Mouse (Mus musculus) right cerebral cortex, postnatal 36 days (tissue): ENCODE measurements around the gene Relch.
"Not testable (repeated sequence)": the region's sequence is repeated elsewhere in the genome, so short reads cannot be mapped to it uniquely, and the experiment has no call there.

Experiments
- DNase-seq, 2 experiments: peaks; one replicate each; pipeline ENCODE4 v3.0.0; 2022; ENCODE audit warnings: low spot score in 2 of 2, mixed read lengths in 1 of 2

Gene Relch

DNA sequence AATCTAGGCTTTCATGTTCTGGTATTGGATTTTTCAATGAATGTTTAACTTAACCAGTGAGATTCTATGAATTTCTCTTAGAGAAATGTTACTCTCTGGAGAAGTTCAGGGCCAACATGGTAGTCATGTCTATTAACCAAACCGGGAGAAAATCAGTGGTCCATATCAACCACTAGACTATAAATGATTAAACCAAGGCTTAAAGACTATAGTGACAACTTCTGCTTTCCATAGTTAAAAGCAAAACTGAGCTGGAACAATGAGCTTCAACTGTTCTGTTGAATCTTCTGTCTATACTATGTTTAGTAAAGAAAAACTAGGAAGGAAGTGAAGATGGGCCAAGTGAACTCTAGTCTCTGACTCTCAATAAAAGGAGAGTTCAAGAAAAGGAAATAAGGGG is 82.8 kb downstream of the Relch start:
- no peak for DNase-seq

DNA sequence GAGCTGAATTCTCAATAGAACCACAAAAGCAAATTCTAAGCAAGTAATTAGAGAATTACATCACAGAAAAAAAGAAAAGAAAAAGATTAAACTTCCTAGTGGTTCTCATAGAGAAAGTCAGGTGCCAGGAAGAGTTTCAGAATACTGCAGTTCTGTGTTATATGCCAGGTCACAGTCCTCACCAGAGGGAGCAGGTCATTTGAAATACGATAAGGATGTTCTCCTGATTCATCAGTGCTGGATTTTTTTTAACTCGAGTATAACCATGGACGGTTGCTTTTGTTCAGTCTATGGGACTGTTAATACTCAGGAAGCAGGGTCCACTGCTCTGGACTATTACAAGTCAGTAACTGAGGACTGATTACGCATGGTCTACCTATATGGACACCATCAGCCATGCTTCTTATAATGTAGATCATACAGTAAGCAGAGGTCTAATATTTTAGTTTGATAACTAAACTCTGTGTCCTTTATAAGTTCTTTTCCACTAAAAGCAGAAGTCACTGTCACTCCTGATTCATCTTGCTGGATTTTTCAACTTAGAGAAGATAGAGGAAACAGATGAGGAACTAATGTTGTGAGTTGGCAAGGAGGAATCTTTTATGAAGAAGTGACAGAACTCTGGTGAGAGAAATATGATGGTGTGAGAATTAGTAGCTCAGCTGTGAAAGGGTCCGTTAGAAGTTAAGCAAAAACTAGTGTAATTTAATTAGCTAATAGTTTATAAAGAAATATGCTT is 83.4 kb downstream of the Relch start:
- DNase-seq: no peak

DNA sequence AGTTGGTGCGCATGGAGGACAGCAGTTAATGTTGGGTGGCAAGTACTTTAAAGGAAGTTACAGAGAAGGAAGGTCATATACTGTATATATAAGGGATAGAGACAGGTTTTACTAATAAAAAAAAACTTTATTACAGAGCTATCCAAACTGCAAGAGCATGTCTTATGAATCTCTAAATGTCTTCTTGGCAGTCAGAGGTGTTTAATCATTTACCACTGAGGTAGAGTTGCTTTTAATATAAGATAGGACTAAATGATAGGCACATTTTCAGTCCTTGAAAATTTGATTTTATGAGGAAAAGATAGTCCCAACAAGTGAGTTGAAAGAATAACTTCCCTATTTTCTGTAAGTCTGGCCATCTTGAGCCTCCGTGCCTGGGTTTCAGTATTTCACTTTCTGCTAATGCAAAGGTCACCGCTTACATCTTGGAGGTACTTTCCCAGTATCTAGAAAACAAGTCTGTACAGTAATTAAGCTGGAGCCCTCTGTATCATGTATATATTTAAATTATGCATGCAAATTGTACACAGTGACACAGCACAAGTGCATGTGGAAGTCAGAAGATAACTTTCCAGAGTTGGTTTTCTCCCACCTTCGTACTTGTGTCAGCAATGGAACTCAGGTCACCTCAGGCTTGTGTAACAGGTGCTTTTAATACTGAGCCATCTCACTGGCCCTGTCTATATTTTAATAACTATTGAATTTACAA is 84.6 kb downstream of the Relch start:
- no peak for DNase-seq

DNA sequence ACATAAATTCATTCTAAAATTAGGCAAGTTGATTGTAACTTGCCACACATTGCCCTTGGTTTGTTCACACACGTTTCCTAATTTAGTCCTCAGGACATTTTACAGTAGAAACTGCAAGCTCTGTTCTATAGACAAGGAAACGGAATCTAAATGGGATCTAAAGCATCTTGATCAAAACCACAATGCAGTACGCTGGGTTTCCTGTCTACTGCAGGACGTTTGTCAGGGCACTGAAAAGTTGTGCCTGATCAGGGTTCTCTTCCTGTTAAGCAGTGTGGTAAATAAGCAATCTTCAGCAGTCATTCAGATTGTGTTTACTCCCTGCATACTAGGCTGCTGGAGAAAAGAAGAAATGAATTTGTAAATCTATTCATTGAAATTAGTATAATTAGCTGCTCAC is 88.5 kb downstream of the Relch start:
- DNase-seq: no peak

DNA sequence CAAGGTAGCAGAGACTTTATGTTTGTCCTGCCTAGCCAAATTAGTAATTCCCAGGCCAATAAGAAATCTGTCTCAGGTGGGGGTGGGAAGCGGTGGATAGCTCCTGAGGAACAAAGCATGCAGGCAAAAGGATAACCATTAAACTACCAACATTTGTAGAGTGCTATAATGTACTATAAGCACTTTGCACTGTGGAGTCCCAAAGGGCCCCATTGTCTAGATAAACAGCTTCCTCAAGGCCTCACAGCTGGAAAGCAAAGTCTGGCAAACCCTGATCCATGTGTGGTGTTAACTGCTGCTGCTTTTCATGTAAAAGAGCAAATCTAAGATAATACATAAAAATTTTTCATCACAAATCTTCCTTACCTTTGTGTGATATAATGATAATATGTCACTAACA is 89.3 kb downstream of the Relch start:
- no peak for DNase-seq

DNA sequence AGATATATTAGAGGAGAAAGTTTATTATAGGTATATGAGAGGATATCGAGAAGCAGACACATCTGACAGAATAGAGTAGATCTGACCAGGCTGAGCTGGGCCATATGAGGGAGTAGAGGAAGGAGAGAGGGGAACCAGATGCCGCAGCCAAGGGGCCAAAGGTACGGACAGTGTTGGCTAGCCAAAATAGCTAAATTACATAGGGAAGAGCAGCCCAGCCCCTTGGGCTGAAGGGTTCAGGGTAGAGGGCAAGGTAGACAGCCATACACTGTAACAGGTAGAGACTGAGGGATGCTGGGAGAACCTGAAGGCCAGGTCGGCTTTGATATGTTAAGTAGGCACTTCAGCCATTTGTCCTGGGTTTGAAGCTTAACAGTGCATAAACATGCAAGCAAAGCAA is 95.1 kb downstream of the Relch start:
- DNase-seq: no peak

DNA sequence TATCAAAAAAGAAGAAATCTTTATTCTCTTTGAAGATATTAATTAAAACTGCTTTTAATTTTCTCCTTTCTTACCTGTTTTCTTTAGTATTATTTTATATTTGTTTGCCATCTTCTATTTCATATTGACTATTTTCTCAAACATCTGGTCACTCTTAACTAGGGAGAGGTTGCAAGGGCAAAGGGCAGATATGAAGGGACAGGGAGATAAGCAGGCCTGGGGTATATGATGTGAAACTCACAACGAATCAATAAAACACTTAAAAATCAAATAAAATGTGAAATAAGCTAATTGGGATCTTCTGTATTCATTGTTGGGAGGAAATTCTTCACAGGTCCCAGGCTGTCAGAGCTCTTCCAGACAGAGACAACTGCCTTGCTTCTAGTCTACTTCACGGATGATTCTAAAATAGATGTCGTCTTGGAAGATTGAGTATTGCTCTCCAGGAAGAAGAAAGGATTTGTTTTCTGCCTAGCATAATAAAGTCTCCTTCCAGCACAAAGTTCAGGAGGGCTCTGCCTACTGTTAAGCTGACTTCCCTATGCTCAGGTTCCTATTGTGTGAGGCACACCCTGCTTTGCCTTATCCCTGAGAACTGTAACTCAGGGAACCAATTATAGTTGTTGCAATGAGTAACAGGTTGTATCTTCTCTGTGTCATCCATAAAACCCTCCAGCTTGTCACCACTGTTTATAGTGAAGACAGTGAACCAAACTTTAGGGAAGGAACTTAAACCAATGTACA is 95.9 kb downstream of the Relch start:
- no peak for DNase-seq

DNA sequence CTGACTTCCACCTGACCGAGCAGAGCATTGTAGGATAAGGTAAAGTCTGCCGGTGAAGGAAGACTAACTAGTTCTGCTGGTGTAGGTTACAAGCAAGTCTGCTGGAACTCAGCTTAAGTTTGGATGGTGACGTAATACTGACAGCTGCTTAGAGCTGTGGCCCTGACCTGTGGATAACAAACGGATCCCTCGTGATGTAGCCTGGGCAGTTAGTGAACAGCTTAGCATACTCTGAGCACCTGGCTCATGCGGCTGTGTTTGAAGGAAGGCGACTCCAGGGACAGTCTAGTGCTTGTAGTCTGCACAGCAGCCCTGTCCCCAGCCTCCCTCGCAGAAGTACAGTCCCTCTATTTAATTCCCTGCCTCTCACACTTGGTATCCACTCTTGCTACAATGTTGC is 101.9 kb downstream of the Relch start:
- DNase-seq: no peak

DNA sequence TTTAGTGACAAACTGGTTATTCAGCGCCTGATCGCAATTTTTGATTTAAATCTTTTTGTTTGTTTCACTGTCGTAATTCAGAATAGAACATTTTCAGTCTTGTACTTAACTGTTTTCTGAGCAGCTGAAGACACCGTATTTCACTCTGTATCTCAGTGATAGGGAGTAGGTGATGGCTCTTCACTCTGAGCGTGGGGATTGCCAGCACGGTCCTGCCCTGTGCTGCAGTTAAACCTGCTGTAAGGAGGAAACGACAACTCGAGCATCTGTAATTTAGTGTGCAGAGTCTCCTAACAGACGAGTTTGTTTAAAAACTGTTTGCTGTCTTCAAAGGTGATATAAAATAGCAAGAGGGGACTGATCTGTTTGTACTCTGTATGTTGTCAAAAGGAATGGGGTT is 102.4 kb downstream of the Relch start:
- DNase-seq: not testable (repeated sequence)

DNA sequence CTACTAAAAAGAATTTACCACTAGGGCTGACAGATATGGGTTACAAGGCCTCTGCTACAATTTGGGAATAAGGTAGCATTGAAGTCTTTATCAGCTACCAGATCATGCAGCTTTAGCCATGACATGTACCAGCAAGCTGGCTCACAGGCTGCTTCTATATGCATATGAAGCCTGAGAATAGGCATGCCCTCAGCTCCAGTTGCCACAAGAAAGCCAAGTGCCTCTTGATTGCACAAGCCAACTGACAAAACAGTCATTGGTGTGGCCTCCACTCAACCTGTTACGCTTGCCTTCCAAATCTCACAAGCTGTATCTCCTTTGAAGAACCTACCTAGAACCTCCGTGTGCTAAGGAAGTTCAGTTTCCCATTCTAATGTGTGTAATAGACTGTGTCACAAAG is 104.7 kb downstream of the Relch start:
- DNase-seq: no peak

DNA sequence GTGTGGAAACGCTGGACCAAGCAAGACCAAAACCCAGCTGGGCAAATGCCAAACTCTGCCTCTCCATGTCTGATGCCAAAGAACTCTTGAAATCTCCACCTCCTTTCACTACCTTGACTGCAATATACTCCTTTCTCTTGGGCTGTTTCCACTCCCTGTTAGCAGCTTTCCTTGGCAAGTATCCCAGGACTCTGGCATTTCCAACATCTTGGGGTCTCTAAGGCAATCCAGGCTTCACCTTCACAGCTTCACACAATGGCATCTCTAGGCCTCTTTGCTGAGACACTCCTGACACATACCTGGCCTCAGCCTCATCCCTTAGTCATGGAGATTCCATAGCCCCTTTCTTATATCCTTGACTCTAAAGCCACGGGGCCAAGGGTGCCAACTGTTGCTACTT is 107.0 kb downstream of the Relch start:
- DNase-seq: no peak

DNA sequence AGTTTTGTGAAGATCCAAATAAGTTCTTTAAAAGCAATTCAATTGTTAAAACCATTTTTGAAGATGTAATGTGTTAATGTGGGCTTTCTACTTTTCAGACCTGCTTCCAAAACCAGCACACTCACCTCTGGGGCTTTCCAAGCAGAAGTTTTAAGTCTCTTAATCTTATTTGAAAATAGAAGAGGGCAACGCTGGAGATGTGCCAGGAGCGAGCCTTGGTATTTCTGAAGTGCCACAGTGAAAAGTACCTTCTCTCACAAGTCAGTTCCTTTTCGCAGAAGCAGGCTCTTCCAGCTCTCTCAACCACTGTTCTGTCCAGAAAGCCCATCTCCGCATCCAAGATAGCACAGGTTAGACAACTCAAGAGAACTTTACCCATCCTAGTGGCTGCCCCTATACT is 112.8 kb downstream of the Relch start:
- DNase-seq: no peak

DNA sequence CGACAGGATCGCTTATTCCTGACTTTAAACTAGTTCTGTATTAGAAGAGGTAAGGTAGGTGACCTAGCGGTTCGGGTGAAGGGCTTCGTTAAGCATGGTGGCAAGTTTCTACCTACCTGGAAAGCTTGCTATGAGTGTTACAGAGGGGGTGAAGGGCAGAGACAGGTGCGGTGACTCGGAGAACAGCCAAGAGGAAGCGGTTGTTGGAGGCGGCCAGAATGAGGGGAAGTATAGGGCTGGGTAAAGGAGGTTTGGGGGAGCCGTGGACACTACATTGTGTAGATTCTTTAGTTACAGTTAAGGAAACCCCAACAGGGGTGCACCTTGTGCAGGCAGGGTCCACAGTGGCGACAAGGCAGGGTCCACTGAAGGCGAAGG is 116.4 kb downstream of the Relch start:
- DNase-seq: no peak

DNA sequence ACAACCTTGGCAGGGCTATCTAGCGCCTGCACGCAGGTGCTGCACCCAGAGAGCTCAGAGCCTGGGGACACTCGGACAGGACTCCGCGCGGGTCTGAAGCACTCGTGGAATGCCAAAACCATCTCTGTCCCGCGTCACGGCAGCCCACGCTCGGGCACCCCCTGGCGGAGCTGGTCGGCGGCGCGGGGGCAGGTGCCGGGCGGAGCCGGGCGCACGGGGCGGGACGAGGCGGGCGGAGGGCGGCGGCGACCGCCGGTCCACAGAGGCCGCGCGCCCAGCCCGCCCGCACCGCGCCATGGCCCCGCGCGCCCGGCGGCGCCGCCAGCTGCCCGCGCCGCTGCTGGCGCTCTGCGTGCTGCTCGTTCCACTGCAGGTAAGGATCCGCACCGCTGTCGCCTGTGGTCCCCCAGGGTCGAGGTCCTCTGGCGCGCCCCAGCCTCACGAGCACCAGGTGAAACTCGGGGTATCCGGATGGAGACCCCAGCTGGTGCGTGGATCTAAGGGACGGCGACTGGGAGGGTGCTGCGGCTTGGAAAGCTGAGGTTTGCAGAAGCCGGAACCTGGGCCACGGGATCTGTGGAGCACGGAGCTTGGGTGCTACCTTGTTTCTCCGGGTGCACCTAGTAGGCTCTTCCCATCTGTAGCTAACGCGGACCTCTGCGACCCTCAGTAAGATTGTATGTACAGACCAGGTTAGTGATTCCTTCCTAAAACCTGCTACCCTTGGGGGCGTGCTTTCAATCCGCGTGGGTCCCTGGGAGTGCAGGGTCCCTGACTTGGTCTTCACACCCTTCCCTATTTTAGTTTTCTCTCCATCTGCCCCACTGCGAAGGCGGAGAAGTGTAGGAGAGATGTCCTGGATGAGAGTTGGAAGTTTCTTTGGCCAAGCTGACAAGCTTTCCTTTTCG is 117.0 kb downstream of the Relch start, which contains the start of gene Tnfrsf11a:
Tnfrsf11a (plus strand) TSS at position 262 of the 908 bp plus-strand sequence.
- DNase-seq: peak; percentile 9 to 29

DNA sequence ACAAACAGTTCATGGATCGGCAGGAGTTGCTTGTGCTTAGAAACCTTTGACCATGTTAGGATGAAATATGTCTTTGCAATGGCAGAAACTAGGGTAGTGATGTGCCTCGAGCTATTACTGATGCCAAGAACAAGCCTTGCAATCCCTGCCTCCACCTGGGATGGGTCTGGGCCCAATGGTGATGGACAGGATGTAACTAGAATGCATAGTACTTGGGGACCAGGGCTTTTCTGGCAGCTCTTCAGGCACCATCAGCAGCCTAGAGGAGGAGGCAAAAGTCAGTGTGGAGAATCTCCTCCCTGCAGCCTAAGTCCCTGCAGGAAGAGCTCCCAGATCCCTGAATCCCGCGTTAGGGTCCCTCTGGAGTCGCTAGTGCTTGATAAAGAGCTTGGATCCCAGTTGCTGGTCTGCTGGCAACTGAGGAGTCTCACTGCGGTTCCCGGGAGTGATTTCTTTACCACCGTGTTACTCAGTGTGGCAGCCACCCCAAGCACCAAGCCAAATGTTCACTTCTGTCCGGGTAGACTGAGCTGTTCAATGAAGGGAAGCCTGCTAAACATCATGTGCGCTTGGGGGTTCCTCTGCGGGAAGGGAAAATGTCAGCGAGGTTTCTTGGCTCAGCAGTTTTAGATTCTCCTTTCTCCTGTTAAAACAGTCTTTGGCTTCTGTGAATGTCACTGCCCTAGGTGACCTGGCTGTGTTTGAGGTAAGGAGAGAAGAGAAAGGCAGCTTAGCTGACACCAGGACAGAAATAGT is 117.9 kb downstream of the Relch start:
- DNase-seq: no peak

DNA sequence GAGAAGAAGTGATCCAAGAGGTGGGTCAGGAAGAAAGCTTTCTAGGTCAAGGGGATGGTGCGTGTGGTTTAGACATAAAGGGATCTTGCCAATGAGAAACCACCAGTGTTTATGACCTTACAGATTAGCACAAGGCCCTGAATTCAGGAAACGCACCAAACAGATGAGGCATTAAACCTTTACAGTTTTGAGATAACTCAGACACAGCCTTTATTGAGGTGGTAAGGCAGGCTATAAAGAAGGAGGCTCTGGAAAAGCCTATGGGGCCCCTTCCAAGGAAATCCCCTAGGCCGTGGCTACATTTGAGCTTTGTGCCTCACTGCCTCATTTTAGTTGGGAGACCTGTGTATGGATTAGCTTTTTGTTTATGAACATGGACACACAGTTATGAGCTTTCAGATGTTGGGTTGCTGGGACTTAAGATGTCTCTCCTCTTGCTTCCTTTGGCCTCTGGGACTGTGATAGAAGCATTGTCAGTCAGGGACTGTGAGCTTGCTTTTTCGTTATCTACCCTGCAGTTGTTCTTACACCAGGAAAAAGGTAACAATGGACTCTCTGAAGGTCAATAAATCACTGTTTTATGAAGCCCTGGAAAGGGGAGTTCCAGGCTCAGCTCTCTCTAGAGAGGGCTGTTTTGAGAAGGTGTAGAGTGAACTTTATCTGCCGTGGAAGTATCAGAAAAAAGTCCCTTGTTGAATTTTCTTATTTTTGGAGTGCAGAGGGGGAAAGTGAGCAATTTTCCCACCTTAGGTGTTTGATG is 120.8 kb downstream of the Relch start:
- no peak for DNase-seq

DNA sequence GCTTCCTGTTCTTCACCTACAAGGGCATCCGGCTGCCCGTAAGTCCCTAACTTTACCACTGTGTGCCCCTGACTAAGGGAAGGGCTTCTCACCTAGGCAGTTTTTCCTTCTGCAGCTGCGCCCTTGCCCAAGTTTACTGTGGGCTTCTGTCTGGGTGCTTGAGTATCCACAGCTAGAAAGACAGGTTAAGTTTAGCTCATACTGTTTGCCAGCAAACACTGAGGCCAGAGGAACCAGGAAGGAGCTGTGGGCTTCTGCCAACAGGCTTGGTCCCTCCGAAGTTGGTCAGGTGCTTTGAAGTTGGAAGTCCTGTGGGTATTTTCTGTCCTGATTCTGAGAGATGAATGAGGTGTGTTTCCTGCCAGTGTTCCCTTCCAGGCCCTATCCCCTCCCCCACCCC is 121.5 kb downstream of the Relch start:
- no peak for DNase-seq

DNA sequence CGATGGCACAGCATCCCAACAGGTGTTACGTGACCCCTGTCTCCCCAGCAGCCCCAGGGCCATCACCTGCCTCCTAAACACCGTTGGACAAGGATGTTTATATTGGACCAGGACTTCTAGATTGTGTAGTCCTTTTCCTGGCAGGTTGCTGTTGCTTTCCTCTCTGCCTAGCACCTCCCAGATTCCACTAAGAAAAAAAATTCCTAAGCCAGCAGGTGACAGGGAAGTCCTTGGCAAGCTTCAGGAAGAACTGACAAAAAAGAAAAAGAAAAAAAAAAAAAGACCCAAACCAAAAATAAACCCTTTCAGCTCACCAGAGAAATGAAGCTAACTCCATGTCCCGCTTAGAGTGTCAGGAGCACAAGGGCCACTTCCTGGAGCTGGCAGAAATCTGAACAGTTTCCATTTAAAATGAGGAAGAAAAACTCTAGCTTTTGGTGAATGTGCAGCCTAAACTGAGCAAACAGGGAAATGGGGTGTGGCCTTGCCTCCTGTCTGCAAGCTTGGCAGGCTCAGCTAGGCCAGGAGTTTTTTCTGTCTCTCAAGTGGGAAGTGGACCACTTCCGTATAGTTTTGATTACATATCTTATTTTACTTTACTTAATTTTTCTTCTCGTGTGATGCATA is 123.2 kb downstream of the Relch start:
- DNase-seq: no peak

DNA sequence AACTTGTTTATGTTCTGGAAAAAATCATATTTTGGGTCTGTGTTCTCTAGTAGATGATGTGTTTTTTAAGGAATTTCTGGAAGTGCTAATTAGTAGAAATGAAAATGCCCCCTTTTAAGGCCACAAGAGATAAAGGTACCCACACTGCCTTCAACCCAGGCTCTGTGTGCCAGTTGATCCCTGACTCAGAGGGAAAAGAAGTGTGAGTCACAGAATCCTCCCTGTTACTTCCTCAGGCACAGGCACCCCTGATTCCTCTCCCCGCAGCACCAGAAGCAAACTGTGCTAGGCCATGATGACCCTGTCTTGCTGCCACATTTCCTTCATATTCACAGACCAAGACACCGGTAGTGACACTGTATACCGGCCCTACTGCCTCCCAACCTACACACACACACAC is 126.4 kb downstream of the Relch start:
- no peak for DNase-seq

DNA sequence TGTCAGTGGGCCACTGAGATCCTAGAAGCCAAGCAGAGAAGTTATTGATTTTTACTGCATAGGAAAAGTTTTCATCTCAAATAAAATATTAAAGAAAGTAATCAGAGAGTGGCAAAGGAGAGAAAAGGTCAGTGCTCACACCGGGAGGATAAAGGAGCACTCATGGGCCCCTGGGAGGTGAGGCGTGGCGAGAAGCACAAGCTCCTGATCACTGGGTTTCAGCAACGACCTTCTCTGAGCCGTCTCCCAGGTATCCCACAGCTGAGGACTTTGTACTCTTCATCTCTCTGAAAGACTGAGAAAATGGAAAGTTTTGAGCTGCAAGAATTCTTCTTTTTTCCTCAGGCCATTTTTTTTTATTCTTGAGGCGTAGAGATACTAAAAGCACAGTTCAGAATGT is 131.0 kb downstream of the Relch start:
- no peak for DNase-seq
